Mouse (Mus musculus) midbrain, embryonic 10.5 days (tissue): ENCODE measurements around the gene Frmd6. TPM values are rescaled to one million over a fixed set of nuclear protein-coding genes. Genes with fewer than 3 reads are reported as not detected.

Experiments used
- DNase-seq: peaks from one replicate; pipeline ENCODE4 v3.0.0-alpha.2; 2017; ENCODE audit warnings: low spot score
- H3K27ac ChIP-seq: fragments of 300-500 bp; sonication (generic); replicated peaks from 2 replicates; pipeline ENCODE4 v1.5.1; 2016; ENCODE audit warnings: mild to moderate bottlenecking
- H3K27me3 ChIP-seq: fragments of 300-500 bp; sonication (generic); 2 replicates; pipeline ENCODE4 v1.6.1; 2016; ENCODE audit warnings: low read depth, mild to moderate bottlenecking; ENCODE audit not compliant: poor library complexity, severe bottlenecking
- H3K36me3 ChIP-seq: fragments of 300-500 bp; sonication (generic); 2 replicates; pipeline ENCODE4 v1.6.1; 2016; ENCODE audit warnings: mild to moderate bottlenecking, moderate library complexity
- H3K4me1 ChIP-seq: fragments of 300-500 bp; sonication (generic); 2 replicates; pipeline ENCODE4 v1.6.1; 2016
- H3K4me3 ChIP-seq: fragments of 300-500 bp; sonication (generic); 2 replicates; pipeline ENCODE4 v1.5.1; 2016; ENCODE audit warnings: mild to moderate bottlenecking, moderate library complexity
- H3K9me3 ChIP-seq: fragments of 300-500 bp; sonication (generic); replicated peaks from 2 replicates; pipeline ENCODE4 v1.6.1; 2016; ENCODE audit warnings: mild to moderate bottlenecking
- WGBS: fragments of 180-500 bp; shearing (Covaris S2); methylation state at CpG from one replicate; pipeline ENCODE4 v1.1.7; 2016; 5-methylcytosine and 5-hydroxymethylcytosine counted together
- polyA plus RNA-seq: library from polyadenylated mRNA; unstranded; fragments of >200 nt; fragmentation: Nextera tagmentation; extraction: Ambion mirVana; gene quantifications from 2 replicates; pipeline ENCODE4 v1.2.1, GENCODE M21; 2016

Gene Frmd6
- polyA plus RNA-seq, 1 experiment from 2014 or later: 18.0 TPM

GRCm38 (mm10) chr12:70890874-70891470 lies 65.7 kb downstream of the Frmd6 start:
- H3K27me3 ChIP-seq: peaks cover 69% of the 10 kb centered on the region

GRCm38 (mm10) chr12:70895275-70895674 lies 70.0 kb downstream of the Frmd6 start:
- peaks cover 65% of the 10 kb centered on the region for H3K36me3 ChIP-seq
- 87% methylated on average over 7 of the region's 7 CpGs for WGBS
- no peaks in the 10 kb centered on the region for H3K9me3 ChIP-seq
- no peak for DNase-seq
- H3K4me3 ChIP-seq: no peak overlapping the region
- peaks cover 25% of the 10 kb centered on the region for H3K4me1 ChIP-seq
- H3K27ac ChIP-seq: no peak overlapping the region
- H3K27me3 ChIP-seq: peaks cover 41% of the 10 kb centered on the region

More at GRCm38 (mm10) chr12:70890874-70891470, 65.7 kb downstream of the Frmd6 start:
- H3K4me3 ChIP-seq: no peak overlapping the region
- 70% methylated on average over 8 of the region's 8 CpGs for WGBS
- peak; percentile 39 for DNase-seq
- H3K9me3 ChIP-seq: no peaks in the 10 kb centered on the region
- peaks cover 59% of the 10 kb centered on the region for H3K36me3 ChIP-seq
- H3K4me1 ChIP-seq: peaks cover 18% of the 10 kb centered on the region
- peak overlapping the region; percentile 39; the same call in 1 of the 2 replicates for H3K27ac ChIP-seq

- Histone ChIP-seq H3K27me3 (peaks cover 41% of the 10 kb centered on the region), H3K9me3 (no peaks in the 10 kb centered on the region), H3K4me3 (no peak overlapping the region), H3K4me1 (peaks cover 17% of the 10 kb centered on the region), H3K27ac (no peak overlapping the region), H3K36me3 (peaks cover 57% of the 10 kb centered on the region)
- no peak for DNase-seq
- WGBS: 88% methylated on average over 10 of the region's 10 CpGs
Measured at GRCm38 (mm10) chr12:70896068-70896467, 70.8 kb downstream of the Frmd6 start.

GRCm38 (mm10) chr12:70897434-70897833 lies 72.1 kb downstream of the Frmd6 start:
- Histone ChIP-seq H3K27ac (no peak overlapping the region), H3K4me3 (no peak overlapping the region), H3K36me3 (peaks cover 48% of the 10 kb centered on the region), H3K27me3 (peaks cover 30% of the 10 kb centered on the region), H3K9me3 (no peaks in the 10 kb centered on the region), H3K4me1 (peaks cover 12% of the 10 kb centered on the region)
- WGBS: 78% methylated on average over 8 of the region's 8 CpGs
- no peak for DNase-seq

GRCm38 (mm10) chr12:70898450-70898849 lies 73.1 kb downstream of the Frmd6 start:
- Histone ChIP-seq H3K4me3 (no peak overlapping the region), H3K27ac (no peak overlapping the region), H3K4me1 (peaks cover 12% of the 10 kb centered on the region), H3K9me3 (no peaks in the 10 kb centered on the region), H3K27me3 (peaks cover 19% of the 10 kb centered on the region), H3K36me3 (peaks cover 46% of the 10 kb centered on the region)
- WGBS: 94% methylated on average over 8 of the region's 8 CpGs
- no peak for DNase-seq

GRCm38 (mm10) chr12:70904471-70904870 lies 79.2 kb downstream of the Frmd6 start:
- Histone ChIP-seq H3K4me3 (no peak overlapping the region), H3K27ac (no peak overlapping the region), H3K27me3 (no peaks in the 10 kb centered on the region), H3K9me3 (no peaks in the 10 kb centered on the region), H3K4me1 (no peaks in the 10 kb centered on the region), H3K36me3 (peaks cover 10% of the 10 kb centered on the region)
- WGBS: 92% methylated on average over 10 of the region's 10 CpGs
- DNase-seq: no peak

- H3K4me3 ChIP-seq: no peak overlapping the region
- peaks cover 8% of the 10 kb centered on the region for H3K36me3 ChIP-seq
- 0 out of 2 replicates have a peak, but pooled peaks cover 3% of the 10 kb centered on the region for H3K27me3 ChIP-seq
- H3K27ac ChIP-seq: no peak overlapping the region
- no peak for DNase-seq
- 91% methylated on average over 9 of the region's 9 CpGs for WGBS
- H3K9me3 ChIP-seq: no peaks in the 10 kb centered on the region
- H3K4me1 ChIP-seq: peaks cover 8% of the 10 kb centered on the region
Measured at GRCm38 (mm10) chr12:70906867-70907266, 81.6 kb downstream of the Frmd6 start.

- no peak overlapping the region for H3K27ac ChIP-seq
- 87% methylated on average over 11 of the region's 11 CpGs for WGBS
- no peak for DNase-seq
- H3K27me3 ChIP-seq: 0 out of 2 replicates have a peak, but pooled peaks cover 3% of the 10 kb centered on the region
- H3K4me3 ChIP-seq: no peak overlapping the region
- H3K36me3 ChIP-seq: peaks cover 8% of the 10 kb centered on the region
- H3K4me1 ChIP-seq: peaks cover 16% of the 10 kb centered on the region
- H3K9me3 ChIP-seq: no peaks in the 10 kb centered on the region
Measured at GRCm38 (mm10) chr12:70907651-70908050, 82.3 kb downstream of the Frmd6 start.

- Histone ChIP-seq H3K27ac (no peak overlapping the region), H3K4me3 (no peak overlapping the region), H3K27me3 (0 out of 2 replicates have a peak, but pooled peaks cover 3% of the 10 kb centered on the region), H3K36me3 (peaks cover 6% of the 10 kb centered on the region), H3K9me3 (no peaks in the 10 kb centered on the region), H3K4me1 (peaks cover 16% of the 10 kb centered on the region)
- WGBS: 88% methylated on average over 4 of the region's 4 CpGs
- no peak for DNase-seq
Measured at GRCm38 (mm10) chr12:70908076-70908475, 82.8 kb downstream of the Frmd6 start.

- no peaks in the 10 kb centered on the region for H3K36me3 ChIP-seq
- H3K4me1 ChIP-seq: peaks cover 16% of the 10 kb centered on the region
- 0 out of 2 replicates have a peak, but pooled peaks cover 3% of the 10 kb centered on the region for H3K27me3 ChIP-seq
- 12% methylated on average over 9 of the region's 9 CpGs for WGBS
- no peak overlapping the region for H3K27ac ChIP-seq
- H3K9me3 ChIP-seq: no peaks in the 10 kb centered on the region
- no peak overlapping the region for H3K4me3 ChIP-seq
- peak; percentile 83 for DNase-seq
Measured at GRCm38 (mm10) chr12:70910241-70910720, 85.0 kb downstream of the Frmd6 start.

GRCm38 (mm10) chr12:70911029-70911428 lies 85.7 kb downstream of the Frmd6 start:
- H3K27ac ChIP-seq: no peak overlapping the region

GRCm38 (mm10) chr12:70911676-70912379 lies 86.5 kb downstream of the Frmd6 start:
- peak; percentile 22 for DNase-seq
- Histone ChIP-seq H3K27ac (no peak overlapping the region; the same call in 1 of the 2 replicates), H3K4me1 (peaks cover 16% of the 10 kb centered on the region), H3K27me3 (0 out of 2 replicates have a peak, but pooled peaks cover 3% of the 10 kb centered on the region), H3K4me3 (no peak overlapping the region), H3K36me3 (no peaks in the 10 kb centered on the region), H3K9me3 (no peaks in the 10 kb centered on the region)
- WGBS: 68% methylated on average over 17 of the region's 17 CpGs

More at GRCm38 (mm10) chr12:70911029-70911428, 85.7 kb downstream of the Frmd6 start:
- no peak overlapping the region for H3K4me3 ChIP-seq
- no peaks in the 10 kb centered on the region for H3K9me3 ChIP-seq
- peak; percentile 78 for DNase-seq
- H3K27me3 ChIP-seq: 0 out of 2 replicates have a peak, but pooled peaks cover 3% of the 10 kb centered on the region
- no peaks in the 10 kb centered on the region for H3K36me3 ChIP-seq
- H3K4me1 ChIP-seq: peaks cover 16% of the 10 kb centered on the region
- WGBS: 13% methylated on average over 5 of the region's 5 CpGs

GRCm38 (mm10) chr12:70913429-70913828 lies 88.1 kb downstream of the Frmd6 start:
- DNase-seq: peak; percentile 43
- Histone ChIP-seq H3K9me3 (no peaks in the 10 kb centered on the region), H3K4me1 (peaks cover 16% of the 10 kb centered on the region), H3K4me3 (no peak overlapping the region), H3K36me3 (no peaks in the 10 kb centered on the region), H3K27ac (no peak overlapping the region), H3K27me3 (0 out of 2 replicates have a peak, but pooled peaks cover 3% of the 10 kb centered on the region)
- 59% methylated on average over 3 of the region's 3 CpGs for WGBS
